Mouse (Mus musculus): ENCODE data around the gene Kcnt2. TPM values are rescaled to one million over a fixed set of nuclear protein-coding genes. Genes with fewer than 3 reads are reported as not detected.

Gene Kcnt2
- total and polyA plus RNA-seq, 3 experiments, result not detected

DNA sequence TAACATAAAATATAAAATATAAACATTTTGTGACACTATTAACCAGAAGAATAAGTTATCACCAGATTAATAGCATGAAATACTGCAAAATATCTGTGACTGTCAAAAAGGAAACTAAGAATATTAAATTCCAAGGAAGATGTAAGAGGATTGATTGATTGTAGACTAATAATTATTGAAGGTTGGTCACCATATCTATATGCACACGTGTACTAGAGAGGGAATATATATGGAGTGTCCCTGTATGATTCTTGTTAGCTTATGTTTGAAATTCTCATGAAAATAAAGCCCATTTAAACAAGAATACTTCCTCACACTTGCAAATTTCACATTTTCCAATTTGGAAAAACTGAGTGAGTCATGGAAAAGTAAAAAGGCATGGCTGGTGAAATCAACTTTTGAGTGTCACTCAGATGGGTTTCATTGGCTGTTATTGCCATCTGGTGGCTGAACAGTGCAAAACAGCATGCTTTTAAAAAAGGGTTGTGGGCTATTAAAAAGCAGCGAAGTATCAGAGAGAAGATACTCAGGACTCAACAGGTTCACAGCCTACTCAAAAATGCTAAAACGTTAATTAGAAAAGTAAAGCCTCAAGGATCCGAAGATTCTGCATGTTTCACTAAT lies 285.4 kb downstream of the Kcnt2 start:
- Histone ChIP-seq H3K36me3 (replicated peaks in 1 of 2; ENCODE audit: control insufficient read depth in 1 of 2, insufficient read depth in 1 of 2, low read length in 1 of 2) (no peaks in the 10 kb centered on the region), H3K79me2 (replicated peaks; ENCODE audit: control insufficient read depth, extremely low read depth, insufficient read depth, poor library complexity, severe bottlenecking) (no peaks in the 10 kb centered on the region), H3K4me3 (replicated peaks in 1 of 3; ENCODE audit: low read depth in 2 of 3, low read length in 2 of 3, poor library complexity in 1 of 3) (no peak overlapping the region), H3K9ac (ENCODE audit: insufficient read depth, low read depth) (no peak overlapping the region), H3K9me3 (replicated peaks; ENCODE audit: low read length) (peaks cover 2% of the 10 kb centered on the region), H3K4me1 (ENCODE audit: control insufficient read depth in 1 of 2, insufficient read depth in 2 of 2) (no peaks in the 10 kb centered on the region), H3K27me3 (replicated peaks) (no peaks in the 10 kb centered on the region), H3K27ac (ENCODE audit: insufficient read depth, low read depth) (no peak overlapping the region), H3K4me2 (ENCODE audit: insufficient read depth, low read depth, poor library complexity, severe bottlenecking) (no peak overlapping the region)
- TF ChIP-seq RAD21 (IDR thresholded peaks at IDR 0.05; ENCODE audit: low read depth, low read length) (peak; percentile 68), ZKSCAN1 (IDR thresholded peaks at IDR 0.05; ENCODE audit: borderline replicate concordance, low read depth, low read length) (no peak), ZC3H11A (IDR thresholded peaks at IDR 0.05; ENCODE audit: low read depth, low read length) (0 out of 2 replicates have a peak, but pooled peaks have one; percentile 9), JUN (IDR thresholded peaks at IDR 0.05; ENCODE audit: insufficient read depth, low read depth, low read length) (no peak), CTCF (conservative IDR thresholded peaks at IDR 0.05 in 1 of 2, IDR thresholded peaks at IDR 0.05 in 1 of 2; ENCODE audit: low read depth in 2 of 2, low read length in 2 of 2) (peak in 1 of 2 experiments; percentile 66; a peak in 2 of 4 replicates), MAX (IDR thresholded peaks at IDR 0.05; ENCODE audit: low read length) (peak; percentile 61), SMC3 (IDR thresholded peaks at IDR 0.05; ENCODE audit: low read depth, low read length) (peak; percentile 66)
- dilution Hi-C loops (cut with MboI; ENCODE audit: extremely low pct_ligation_motif_present, extremely low pct_unique_long_range_greater_than_20kb, low sequenced_read_pairs), result no loop called here
- peak; percentile 17 for DNase-seq (ENCODE audit: extremely low read depth)
- in situ Hi-C loops (cut with MboI; ENCODE audit: low pct_ligation_motif_present, low pct_unique_long_range_greater_than_20kb, low sequenced_read_pairs), result loop anchor here (25.0 kb wide), 1 partner anchor 369 kb away; no protein-coding TSS in a partner anchor

DNA sequence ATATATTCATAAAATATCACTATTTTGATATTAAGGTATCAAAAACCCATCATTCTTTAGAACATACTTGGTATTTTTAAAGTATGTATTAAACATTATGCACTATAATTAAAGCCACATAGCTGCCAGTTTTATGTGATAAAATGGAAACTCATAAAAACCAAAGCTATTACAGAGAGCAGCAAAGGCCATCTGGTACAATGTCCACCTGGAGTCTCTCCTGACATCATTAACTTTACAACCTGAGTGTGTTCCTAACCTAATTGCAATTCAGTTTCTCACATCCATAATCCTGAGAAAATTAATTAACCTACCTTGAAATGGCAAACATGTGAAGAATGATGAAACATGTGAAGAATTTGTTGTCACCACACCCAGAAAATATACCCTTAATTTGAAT lies 288.9 kb downstream of the Kcnt2 start:
- no peaks in the 10 kb centered on the region for H3K79me2 ChIP-seq (replicated peaks; ENCODE audit: control insufficient read depth, extremely low read depth, insufficient read depth, poor library complexity, severe bottlenecking)
- dilution Hi-C loops (cut with MboI; ENCODE audit: extremely low pct_ligation_motif_present, extremely low pct_unique_long_range_greater_than_20kb, low sequenced_read_pairs) (no loop called here), in situ Hi-C loops (cut with MboI; ENCODE audit: low pct_ligation_motif_present, low pct_unique_long_range_greater_than_20kb, low sequenced_read_pairs) (loop anchor here (25.0 kb wide), 1 partner anchor 373 kb away; no protein-coding TSS in a partner anchor)
- TF ChIP-seq HCFC1 (IDR thresholded peaks at IDR 0.05; ENCODE audit: low read depth, low read length) (no peak), RCOR1 (conservative IDR thresholded peaks at IDR 0.05; ENCODE audit: low read depth, low read length) (no peak), E2F4 (IDR thresholded peaks at IDR 0.05; ENCODE audit: insufficient replicate concordance, low read depth, low read length) (no peak), ELF1 (IDR thresholded peaks at IDR 0.05; ENCODE audit: low read depth, low read length) (no peak), MAFK (IDR thresholded peaks at IDR 0.05; ENCODE audit: insufficient replicate concordance, low read length) (no peak), RAD21 (IDR thresholded peaks at IDR 0.05; ENCODE audit: low read depth, low read length) (no peak)
- no peak overlapping the region for H3K27ac ChIP-seq (ENCODE audit: insufficient read depth, low read depth)
- no peaks in the 10 kb centered on the region for H3K27me3 ChIP-seq (replicated peaks)
- no peaks in the 10 kb centered on the region for H3K4me1 ChIP-seq (ENCODE audit: control insufficient read depth in 1 of 2, insufficient read depth in 2 of 2)
- H3K4me2 ChIP-seq (ENCODE audit: insufficient read depth, low read depth, poor library complexity, severe bottlenecking), result no peak overlapping the region
- H3K9me3 ChIP-seq (replicated peaks; ENCODE audit: low read length), result peaks cover 5% of the 10 kb centered on the region
- no peak overlapping the region for H3K9ac ChIP-seq (ENCODE audit: insufficient read depth, low read depth)
- H3K4me3 ChIP-seq (replicated peaks in 1 of 3; ENCODE audit: low read depth in 2 of 3, low read length in 2 of 3, poor library complexity in 1 of 3), result no peak overlapping the region
- H3K36me3 ChIP-seq (replicated peaks in 1 of 2; ENCODE audit: control insufficient read depth in 1 of 2, insufficient read depth in 1 of 2, low read length in 1 of 2), result no peaks in the 10 kb centered on the region
- DNase-seq (ENCODE audit: extremely low read depth), result no peak

DNA sequence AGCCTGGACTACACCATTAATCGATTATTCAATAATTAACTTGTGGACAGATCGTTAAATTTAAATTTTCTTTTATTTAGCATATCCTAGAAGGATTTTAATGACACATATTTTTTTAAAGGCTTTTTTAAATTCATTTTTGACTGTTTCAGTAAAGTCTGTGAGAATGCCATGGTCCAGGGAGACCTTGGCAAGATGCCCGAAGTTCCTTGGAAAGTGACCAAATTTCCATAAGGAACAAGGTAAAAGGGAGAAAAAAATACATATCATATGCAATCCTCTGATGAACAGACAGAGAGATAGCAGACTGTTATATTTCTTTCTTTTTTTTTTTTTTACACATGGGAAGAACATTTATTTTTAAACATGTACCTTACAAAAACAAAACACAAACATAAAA lies 296.1 kb downstream of the Kcnt2 start:
- Histone ChIP-seq H3K27ac (ENCODE audit: insufficient read depth, low read depth) (no peak overlapping the region), H3K9me3 (replicated peaks; ENCODE audit: low read length) (peaks cover 6% of the 10 kb centered on the region), H3K4me2 (ENCODE audit: insufficient read depth, low read depth, poor library complexity, severe bottlenecking) (no peak overlapping the region), H3K27me3 (replicated peaks) (no peaks in the 10 kb centered on the region), H3K9ac (ENCODE audit: insufficient read depth, low read depth) (no peak overlapping the region), H3K79me2 (replicated peaks; ENCODE audit: control insufficient read depth, extremely low read depth, insufficient read depth, poor library complexity, severe bottlenecking) (no peaks in the 10 kb centered on the region), H3K4me3 (replicated peaks in 1 of 3; ENCODE audit: low read depth in 2 of 3, low read length in 2 of 3, poor library complexity in 1 of 3) (no peak overlapping the region), H3K36me3 (replicated peaks in 1 of 2; ENCODE audit: control insufficient read depth in 1 of 2, insufficient read depth in 1 of 2, low read length in 1 of 2) (no peaks in the 10 kb centered on the region), H3K4me1 (ENCODE audit: control insufficient read depth in 1 of 2, insufficient read depth in 2 of 2) (no peaks in the 10 kb centered on the region)
- in situ Hi-C loops (cut with MboI; ENCODE audit: low pct_ligation_motif_present, low pct_unique_long_range_greater_than_20kb, low sequenced_read_pairs) (loop anchor here (25.0 kb wide), 1 partner anchor 380 kb away; no protein-coding TSS in a partner anchor), dilution Hi-C loops (cut with MboI; ENCODE audit: extremely low pct_ligation_motif_present, extremely low pct_unique_long_range_greater_than_20kb, low sequenced_read_pairs) (no loop called here)
- no peak for TF ChIP-seq JUND (conservative IDR thresholded peaks at IDR 0.05; ENCODE audit: low read depth, low read length)
- DNase-seq (ENCODE audit: extremely low read depth), result no peak

Measured in CH12.LX (cell line).